Comparison of ENCODE assay signal across 22 mouse cellular contexts in the genomic region with DNA sequence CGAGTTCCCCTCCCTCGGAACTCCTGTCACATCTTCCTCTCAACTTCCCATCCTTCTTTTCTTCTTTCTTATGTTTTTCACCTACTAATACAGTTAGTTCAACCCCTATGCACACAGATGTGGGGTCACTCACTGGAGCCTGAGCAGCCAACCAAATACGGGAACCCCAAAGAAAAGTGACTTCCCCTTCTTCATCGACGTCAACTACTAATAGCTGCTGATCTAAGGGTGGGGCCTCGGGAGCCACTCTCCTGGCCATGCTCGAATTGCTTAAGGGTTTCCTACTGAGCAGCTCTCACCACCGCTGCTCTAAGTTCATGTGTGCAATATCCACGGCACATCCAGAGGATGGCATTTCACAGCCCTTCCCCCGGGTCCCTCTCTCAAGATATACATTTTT.
"Had no signal": no experiment of that assay in that cellular context is flagged by ENCODE, and none has a peak within 500 bp of the region (broad histone marks: within the 10 kb centered on the region; RNA-seq: fewer than 3 reads in every experiment).

No protein-coding gene starts in this region.

- ATAC-seq: hindbrain, embryonic 16.5 days; hindbrain, postnatal 0 days; inflammation-experienced regulatory T-cells, adult 6 months; intestine, embryonic 15.5 days; intestine, embryonic 16.5 days; intestine, postnatal 0 days had no signal

- DNase-seq: heart, postnatal 10 days; heart, postnatal 14 days; heart, postnatal 36 days; heart, postnatal 4 days; kidney, adult 11 months; kidney, adult 18-20 months; kidney, adult 2 months; kidney, adult 8-10 months; kidney, adult 9 months; kidney, postnatal 10 days; kidney, postnatal 14 days; kidney, postnatal 25 days; kidney, postnatal 36 days; kidney, postnatal 4 days; layer of hippocampus, adult 9-11 months; layer of hippocampus, postnatal 36 days had no signal
